Mouse (Mus musculus): Measurements from ENCODE around the gene Oxsr1.
A peak's percentile ranks its signal among the peaks of the same experiment; 100 is the strongest.
"Not testable (repeated sequence)": the region's sequence is repeated elsewhere in the genome, so short reads cannot be mapped to it uniquely, and the experiment has no call there.

Gene Oxsr1

DNA sequence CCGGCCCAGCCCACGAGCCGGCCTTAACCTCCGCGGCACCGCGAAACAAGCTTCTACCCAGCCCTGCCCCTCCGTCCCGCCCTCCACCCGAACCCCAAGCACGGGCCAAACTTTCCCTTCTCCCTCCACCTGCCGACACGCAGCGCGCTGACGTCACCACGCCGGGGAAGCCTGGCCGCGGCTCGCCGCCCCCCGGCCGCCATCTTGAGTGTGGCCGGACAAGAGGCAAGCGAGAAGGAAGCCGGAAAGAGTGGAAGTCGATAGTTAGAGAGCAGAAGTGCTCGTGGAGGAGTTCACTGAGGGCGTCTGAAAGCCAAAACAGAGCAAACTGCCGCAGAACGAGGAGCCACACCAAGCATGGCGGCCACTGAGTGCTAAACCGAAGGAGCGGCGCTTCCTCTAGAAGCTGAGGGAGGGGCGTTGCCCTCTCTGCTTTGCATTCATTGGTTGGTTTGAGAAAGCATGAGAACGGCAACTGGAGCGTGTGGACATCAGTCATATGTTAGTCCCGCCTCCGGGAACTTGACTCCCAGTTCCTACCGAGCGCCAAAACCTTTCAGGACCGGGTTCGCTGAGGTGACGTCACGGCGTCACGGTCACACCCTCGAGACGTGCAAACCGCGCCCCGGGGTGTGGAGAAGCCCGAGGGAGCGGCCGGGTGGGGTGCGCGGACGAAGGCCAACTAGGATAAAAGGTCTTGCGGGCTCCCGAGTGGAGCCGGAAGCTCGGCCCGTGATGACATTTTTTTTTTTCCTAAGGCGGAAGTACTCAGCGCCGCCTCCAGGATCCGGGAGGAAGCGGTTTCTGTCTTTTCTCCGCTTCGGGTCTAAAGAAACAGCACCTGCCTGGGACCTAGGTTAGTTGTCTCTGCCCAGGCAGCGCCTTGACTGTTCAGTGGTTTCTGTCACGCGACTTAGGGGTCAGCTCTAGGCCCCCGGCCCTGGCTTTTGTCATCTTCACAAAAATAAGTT is at the start of gene Oxsr1:
TSS of gene Oxsr1 (minus strand) at position 139 of the 971 bp plus-strand sequence.
- DNase-seq, result peak; percentile 99

DNA sequence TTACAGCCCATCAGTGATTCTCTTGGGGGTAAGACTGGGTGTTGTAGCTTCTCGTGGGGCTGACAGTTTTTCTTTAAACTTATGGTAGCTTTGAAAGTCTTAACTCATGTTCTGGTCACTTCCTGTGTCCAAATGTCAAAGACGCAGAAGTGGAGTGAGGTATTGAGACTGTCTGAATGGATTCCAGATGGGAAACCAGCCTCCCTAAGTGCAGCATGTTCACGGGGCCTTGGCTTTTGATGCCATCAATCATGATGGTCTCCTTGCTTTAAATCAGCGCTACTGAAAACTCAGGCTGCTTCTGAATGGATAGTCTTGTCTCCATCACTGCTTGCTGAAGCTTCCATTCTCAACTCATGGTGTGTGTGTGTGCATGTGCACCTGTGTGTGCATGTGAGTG is 49.0 kb upstream of the Oxsr1 start:
- DNase-seq, result no peak

DNA sequence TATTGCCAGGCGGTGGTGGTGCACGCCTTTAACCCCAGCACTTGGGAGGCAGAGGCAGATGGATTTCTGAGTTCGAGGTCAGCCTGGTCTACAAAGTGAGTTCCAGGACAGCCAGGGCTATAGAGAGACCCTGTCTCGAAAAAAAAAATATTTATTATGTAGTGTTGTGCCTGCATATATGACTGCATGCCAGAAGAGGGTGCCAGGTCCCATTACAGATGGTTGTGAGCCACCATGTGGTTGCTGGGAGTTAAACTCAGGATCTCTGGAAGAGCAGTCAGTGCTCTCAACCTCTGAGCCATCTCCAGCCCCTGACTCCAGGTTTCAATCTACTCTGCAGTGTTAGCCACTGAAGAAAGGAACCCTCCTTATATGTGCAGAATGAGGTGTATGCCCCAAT is 48.5 kb upstream of the Oxsr1 start:
- DNase-seq, result not testable (repeated sequence)

DNA sequence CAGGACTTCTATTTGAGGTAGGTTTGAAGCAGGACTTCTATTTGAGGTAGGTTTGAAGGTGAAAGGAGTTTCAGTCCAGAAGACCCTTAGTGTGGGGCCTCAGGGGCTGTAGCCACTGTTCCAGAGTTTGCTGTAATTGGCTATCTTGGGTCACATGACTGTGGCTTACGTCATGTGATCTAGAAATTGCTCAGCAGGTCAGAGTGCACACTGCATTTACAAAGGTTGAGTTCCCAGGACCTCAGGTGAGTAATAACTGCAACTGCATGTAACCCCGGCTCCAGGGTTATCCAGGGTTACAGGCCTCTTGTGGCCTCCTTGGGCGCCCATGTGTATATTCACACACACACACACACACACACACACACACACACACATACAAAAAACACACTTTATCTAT is 46.1 kb upstream of the Oxsr1 start:
- no peak for DNase-seq

DNA sequence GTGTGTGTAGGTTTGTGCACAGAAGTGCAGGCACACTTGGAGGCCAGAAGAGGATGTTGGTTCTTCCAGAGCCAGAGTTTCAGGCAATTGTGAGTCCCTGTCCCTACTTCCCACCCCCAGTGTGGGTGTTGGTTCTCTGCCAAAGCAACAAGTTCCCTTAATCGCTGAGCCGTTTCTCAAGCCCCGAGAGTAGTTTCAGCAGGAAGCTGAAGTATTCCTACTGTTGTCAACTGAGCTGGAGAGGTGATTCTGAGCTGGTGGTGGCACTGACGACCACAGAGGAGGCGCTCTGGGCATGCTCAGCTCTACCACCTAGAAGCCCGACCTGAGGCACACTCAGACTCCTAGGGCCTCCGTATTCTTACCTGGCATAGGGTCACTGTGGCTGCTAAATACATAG is 43.1 kb upstream of the Oxsr1 start, which contains the start of gene Slc22a14:
TSS of gene Slc22a14 (minus strand) at position 270 of the 400 bp plus-strand sequence.
- no peak for DNase-seq

DNA sequence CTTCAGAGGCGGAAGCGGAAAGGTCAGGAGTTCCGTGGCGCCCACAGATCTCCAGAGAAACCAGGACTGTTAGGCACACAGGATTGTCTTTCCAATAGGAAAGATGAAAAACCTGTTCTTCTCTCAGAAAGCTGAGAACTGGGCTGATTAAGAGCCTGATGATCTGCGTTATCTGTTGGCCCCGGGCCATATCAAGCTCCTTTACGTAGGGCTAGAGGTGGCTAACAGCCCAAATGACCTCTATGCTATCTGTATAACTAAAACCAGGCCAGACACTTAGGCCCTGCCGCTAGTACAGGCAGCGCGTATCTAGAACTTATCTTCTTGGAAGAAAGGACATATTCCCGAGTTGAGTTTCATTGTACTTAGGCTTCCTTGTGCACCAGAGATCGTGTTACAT is 41.0 kb upstream of the Oxsr1 start:
- no peak for DNase-seq

DNA sequence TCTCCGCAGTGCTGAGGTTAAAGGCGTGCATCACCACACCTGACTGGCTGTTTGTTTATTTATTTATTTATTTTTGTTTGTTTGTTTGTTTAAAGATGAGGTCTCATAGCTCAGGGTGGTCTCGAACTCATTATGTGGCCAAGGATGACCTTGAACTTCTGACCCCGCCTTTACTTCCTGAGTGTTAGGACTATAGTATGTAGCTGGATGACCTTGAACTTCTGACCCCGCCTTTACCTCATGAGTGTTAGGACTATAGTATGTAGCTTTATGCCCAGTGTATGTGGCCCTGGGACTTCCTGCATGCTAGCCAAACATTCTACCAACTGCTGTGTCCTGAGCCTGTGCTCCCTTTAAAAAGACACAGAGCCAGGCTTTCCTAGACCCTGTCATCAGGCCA is 39.2 kb upstream of the Oxsr1 start:
- DNase-seq, result no peak

DNA sequence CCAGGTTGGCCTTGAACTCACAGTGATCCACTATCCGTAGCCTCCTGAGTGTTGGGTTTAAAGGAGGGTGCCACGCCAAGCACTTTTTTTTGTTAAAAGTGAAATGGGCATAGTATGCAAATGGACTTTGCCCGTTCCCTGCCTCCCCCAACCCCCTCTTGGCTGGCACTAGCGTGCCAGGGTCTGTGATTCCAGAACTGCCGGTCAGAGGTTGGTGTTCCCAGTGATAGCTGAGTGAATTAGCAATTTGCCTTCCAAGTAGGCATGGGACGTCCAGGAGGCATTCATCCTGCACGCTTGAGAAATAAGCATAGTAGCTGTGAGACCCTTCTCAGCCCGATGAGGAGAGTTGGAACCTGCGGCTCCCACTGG is 35.8 kb upstream of the Oxsr1 start:
- no peak for DNase-seq

DNA sequence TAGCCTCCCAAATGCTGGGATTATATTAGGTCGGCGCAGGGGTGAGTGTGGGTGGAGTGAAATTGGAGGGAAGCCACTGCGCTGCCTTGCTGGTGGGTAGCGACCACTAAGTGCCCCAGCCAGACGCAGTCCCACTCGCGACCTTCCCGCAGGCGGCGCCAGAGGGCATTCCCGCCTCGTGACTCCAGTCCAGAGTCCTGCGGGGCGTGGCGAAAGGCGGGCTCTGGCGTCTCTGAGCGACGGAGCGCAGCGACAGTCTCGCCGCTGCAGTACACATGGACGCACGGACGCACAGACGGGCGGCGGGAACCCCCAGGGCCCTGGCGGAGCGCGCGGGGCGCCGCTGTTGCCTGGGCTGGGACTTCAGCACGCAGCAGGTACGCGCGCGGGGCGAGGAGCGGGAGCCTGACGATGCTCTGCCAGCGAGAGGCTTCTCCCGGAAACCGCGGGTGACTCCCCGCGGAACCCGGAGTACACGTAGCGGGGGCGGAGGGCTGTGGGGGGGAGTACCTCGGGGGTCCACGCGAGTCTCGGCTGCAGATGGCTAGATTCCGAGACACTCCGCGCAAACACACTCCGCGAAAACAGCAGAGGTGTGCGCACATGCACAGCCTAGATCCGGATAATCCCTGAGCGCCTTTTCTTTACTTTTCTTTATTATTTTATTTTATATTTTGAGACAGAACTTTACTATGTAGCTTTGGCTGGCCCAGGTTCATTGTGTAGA is 35.3 kb upstream of the Oxsr1 start, which contains the start of gene Xylb:
TSS of gene Xylb (plus strand) at position 51 of the 727 bp plus-strand sequence.
- DNase-seq, result peak; percentile 92

DNA sequence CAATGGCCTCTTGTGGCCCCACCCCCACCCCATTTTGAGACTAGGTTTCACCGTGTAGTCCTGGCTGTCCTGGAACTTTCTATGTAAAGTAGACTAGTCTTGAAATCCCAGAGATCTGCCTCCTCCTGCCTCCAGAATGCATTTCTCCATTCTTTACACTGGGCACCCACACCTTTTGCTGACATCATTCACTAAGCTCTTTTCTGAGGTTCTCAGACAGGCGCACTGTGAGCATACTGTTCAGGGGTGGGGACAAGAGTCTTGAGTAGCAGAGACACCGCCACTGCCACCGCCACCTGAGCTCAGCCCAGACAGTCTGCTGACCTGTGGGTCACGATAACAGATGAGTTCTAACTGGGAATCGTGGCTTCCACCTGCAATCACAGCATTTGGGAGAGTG is 33.7 kb upstream of the Oxsr1 start:
- no peak for DNase-seq

DNA sequence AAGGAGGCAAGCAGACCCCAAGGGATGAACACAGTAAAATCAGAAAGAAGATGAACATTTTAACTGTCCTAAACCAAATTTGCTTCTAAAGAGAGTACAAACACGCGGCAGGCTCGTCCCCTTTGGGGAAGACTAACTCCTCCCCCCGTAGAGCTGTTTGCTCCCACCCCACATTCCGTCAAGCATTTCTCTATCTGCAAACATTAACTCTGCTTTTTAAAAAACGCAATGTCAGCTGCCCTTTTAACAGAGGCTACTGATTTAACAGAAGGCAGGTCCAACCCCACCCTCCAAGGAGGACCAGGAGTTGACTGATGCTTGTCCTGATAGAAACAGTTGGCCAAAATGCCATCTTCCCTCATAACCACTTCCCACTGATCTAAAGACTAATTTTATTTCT is 31.7 kb upstream of the Oxsr1 start:
- no peak for DNase-seq

DNA sequence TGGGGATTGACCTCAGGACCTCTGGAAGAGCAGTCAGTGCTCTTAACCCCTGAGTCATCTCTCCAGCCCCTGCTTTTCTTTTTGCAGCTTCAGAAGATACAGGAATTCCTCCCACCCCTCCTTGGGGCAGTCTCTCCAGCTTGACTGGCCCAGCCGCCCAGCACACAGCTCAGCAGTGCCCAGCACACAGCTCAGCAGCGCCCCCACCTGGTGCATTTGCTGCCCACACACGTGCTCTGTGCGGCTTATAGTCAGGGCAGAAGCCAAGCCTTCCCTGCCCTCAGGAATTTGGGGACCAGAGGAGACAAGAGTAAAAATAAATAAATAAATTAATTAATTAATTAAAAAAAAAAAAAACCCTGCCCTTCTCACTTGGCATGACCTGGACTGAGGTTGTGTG is 29.8 kb upstream of the Oxsr1 start:
- peak; percentile 85 for DNase-seq

DNA sequence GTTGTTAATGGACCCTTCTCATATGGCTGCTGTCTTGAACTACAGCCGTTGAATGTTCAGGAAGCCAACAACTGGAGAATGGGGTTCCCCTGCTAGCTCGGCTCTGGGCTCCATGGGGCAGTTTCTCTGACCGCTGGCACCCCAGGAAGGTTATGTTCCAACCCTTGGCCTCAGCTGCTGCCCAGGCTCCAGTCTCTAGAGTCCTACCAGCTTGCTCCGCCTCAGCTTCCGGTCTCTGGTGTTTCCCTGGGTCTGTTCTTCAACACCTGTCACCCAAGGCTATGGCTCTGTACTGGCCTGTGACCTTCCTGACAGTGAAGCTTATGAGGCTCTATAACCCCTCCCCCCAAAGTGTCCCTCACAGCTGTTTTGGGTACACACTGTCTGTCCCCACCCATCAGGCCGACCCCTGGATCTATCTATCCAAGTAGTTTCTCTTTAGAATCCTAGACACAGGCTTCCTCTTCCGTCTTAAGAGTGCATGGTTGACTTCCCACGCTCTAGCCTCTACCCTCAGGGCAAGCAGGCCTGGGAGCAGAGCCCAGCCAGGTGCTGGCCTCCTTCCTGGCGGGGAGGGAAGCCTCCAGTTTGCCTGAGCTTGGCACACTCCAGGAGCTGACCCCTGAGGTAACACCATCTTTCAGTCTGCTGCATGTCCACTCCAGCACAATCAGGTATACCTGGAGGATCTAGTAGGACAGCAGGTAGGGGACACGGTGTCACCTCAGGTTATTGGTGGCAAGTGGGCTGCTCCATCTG is 28.9 kb upstream of the Oxsr1 start:
- no peak for DNase-seq

DNA sequence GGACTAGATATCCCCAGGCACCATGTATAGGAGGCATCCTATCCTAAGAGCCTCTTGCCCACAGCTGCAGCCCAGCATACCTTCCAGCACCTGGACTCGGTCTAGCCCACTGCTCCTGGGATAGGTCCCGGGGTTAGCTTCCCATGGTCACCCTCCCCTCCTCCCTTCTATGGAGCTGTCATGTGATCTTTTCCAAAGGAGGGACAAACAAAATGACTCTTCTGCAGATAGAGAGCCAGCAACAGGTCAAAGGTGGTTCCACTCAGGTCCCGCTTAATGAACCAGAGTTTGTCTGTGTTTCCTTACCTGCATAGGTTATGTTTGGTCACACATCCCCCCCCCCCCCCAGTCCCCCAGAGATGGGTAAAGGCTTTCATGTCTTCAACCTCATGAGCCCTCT is 28.3 kb upstream of the Oxsr1 start:
- DNase-seq, result no peak

DNA sequence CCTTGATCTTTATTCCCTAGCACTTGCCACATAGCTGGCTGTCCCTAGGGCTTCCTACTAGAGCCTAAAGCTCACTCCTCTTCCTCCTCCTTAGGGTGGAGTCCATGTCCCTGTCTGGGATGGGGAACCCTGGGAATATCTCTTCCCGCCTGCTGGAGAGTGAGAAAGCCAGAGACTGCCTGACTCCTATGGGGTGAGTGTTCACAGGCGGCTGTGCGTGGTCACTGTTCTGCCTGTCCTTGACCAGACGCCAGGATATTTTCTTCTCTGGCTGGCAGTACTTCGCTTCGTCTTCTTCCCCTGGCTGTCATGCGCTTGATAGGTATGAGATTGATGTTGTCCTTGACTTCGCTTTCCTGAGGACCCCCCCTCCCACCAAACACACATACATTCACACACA is 24.1 kb upstream of the Oxsr1 start:
- DNase-seq, result no peak

DNA sequence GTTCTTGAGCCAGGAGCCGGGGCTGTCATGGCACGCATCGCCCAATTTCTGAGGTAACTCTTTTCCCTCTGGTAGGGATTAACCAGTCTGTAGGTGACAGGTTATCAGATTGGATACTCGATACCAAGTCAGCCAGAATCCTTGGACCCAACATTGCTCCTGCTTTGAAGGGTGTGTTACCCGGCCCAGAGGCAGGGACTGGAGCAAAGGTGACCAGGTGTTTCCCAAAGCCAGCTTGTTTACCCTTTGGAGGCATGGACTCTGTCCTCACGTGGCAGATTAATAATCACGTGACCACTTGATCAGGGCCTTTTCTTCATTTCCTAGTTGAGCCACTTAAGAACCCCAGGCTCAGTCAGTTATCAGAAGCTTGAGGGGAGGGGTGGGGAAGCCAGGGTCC is 20.5 kb upstream of the Oxsr1 start:
- DNase-seq, result no peak

DNA sequence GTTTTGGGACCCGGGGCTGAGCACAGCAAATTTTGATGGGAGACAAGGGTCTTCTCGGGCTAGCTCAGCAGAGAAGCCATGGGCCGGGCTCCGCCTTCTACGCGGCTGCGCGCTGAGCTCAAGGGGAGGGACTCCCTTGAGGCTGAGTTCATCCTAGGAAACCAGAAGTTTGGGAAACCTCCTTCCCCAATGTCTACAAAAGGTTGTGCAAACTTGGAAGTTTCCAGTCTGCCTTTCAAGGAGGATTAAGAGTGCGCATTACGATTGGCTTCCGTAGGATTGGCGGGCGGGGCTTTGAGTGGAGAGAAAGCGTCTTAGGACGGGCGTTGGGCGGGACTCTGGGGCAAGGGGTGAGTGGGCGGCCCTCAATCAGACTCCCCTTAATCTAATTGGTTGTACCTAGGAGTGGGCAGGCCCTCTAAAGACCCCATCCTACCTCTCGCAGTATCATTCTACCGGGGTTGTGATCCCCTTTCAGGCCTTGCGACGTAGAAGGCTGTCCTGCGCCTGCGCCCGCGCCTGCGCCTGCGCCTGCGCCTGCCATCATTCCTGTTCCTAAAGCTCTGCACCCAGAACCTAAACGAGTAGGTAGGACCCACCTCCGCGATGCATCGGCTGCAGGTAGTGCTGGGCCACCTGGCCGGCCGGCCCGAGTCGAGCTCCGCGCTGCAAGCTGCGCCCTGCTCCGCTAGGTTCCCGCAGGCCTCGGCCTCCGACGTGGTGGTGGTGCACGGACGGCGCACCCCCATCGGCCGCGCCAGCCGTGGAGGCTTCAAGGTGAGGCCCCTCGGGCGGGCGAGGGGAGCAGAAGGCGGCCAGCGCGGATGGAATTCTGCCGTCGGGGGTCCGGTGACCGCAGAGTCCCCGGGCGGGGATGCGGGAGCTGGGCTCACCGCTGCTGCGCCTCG is 18.9 kb upstream of the Oxsr1 start, which contains the start of gene Myd88:
TSS of gene Myd88 (minus strand) at position 503 of the 908 bp plus-strand sequence.
- peak; percentile 92 for DNase-seq

DNA sequence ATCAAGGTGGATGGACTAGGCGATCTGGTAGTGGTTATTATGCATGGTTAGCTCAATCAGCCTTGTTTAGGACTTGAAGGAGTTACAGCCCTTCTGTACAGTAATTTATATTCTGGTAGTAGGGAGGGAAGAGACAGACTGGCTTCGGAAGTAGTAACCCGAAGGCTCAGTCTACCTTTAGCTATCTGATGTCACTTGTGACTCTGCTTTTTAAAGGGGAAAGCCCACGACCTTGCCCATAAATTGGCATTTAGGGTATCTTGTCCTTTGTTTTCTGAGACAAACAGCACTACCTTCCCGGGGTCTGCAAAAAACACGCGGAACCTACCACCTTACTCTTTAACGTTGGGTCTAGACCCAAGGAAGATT is 18.0 kb upstream of the Oxsr1 start:
- DNase-seq, result no peak

DNA sequence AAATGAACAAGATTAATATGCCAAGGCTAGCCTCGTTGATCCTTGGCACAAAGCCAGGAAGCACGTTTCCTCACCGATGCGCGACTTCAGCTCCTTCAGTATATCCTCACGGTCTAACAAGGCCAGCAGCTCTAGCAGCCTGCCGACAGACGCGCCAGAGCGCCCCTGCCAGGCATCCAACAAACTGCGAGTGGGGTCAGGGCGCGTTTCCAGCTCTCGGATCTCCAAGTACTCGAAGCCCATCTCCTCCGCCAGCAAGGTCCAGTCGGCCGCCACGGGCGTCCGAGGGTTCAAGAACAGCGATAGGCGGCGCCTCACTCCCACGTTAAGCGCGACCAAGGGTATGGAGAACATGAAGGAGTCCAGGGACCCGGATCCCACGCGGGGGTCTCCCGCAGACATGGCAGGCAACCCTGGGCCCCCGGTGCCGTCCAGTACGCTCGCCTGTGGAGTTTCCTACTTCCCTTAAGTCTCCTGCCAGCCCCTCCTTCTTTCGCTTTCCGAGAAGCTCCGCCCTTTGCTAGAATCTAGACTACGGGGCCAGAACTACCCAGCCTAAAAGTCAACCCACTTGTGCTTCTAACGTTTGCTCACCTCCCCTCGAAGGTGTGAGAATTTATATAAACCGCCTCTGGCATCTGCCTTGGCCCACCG is 17.5 kb upstream of the Oxsr1 start, which contains the start of gene Acaa1a:
TSS of gene Acaa1a (plus strand) at position 119 of the 654 bp plus-strand sequence.
- DNase-seq, result peak; percentile 80

DNA sequence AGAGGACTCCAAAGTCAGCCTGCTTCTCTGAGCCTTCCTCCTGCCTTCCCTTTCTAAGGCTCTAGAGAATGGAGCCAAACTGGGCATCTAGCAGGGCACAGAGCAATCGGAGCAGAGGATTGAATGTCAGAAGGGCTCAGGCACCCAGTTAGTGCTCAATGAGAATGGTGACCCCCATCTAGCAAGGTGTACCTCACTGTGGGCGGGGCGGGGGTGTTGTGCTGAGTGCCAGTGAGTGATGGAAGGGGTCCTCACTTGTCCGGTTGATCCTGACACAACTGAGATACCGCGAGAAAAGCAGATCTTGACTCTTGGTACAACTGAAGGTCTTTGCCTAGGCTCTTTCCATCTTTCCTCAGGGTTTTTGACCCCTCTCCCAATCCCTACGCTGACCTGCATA is 16.9 kb upstream of the Oxsr1 start:
- no peak for DNase-seq

DNA sequence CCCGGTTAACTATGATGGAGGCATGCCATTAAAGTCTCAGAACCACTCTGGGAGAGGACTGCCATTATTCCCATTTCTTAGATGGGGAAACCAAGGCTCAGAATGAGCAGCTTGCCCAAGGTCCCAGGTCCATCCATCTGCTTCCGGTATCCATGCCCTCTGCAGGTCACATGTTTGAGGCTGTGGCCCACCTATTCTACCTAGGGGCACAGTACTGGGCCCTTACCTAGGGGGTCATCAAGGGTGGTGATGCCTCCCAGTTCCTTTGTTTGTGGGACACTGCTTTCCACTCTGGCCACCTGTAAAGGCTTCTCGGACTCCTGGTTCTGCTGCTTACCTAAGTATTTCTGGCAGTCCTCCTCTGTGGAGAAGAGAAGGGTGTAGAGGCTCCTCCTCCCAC is 16.1 kb upstream of the Oxsr1 start:
- DNase-seq, result no peak
